Mouse (Mus musculus): ENCODE results near the gene Gm6525.

- TF ChIP-seq CTCF (IDR thresholded peaks at IDR 0.05; ENCODE audit: low read depth, low read length) (no peak), POLR2A (IDR thresholded peaks at IDR 0.05; ENCODE audit: borderline replicate concordance, low read depth, low read length) (no peak)
These were observed 16.1 kb upstream of the Gm6525 start for GRCm38 (mm10) chr3:84157559-84158350.
